Mouse (Mus musculus): ENCODE results near the gene Olfr1366. TPM values are rescaled to one million over a fixed set of nuclear protein-coding genes. Genes with fewer than 3 reads are reported as not detected.
"Not testable (repeated sequence)": the region's sequence is repeated elsewhere in the genome, so short reads cannot be mapped to it uniquely, and the experiment has no call there.

The Olfr1366 gene
- polyA plus RNA-seq (2021): 0.01 TPM

- ChIA-PET POLR2A (no interaction called here), CTCF (no interaction called here)
- in situ Hi-C loops (cut with MboI; ENCODE audit: low pct_unique_long_range_greater_than_20kb): no loop called here
- ATAC-seq: no peak
- peaks cover 26% of the 10 kb centered on the region for H3K27me3 ChIP-seq
- DNase-seq (ENCODE audit: low read depth, low spot score): no peak
- no peak for TF ChIP-seq CTCF (IDR thresholded peaks at IDR 0.05)
Measured at GRCm38 (mm10) chr13:21542708-21543107, at the start of gene Olfr1366. Gene Olfr1366, minus strand, starts transcription at chr13:21542808.

DNA sequence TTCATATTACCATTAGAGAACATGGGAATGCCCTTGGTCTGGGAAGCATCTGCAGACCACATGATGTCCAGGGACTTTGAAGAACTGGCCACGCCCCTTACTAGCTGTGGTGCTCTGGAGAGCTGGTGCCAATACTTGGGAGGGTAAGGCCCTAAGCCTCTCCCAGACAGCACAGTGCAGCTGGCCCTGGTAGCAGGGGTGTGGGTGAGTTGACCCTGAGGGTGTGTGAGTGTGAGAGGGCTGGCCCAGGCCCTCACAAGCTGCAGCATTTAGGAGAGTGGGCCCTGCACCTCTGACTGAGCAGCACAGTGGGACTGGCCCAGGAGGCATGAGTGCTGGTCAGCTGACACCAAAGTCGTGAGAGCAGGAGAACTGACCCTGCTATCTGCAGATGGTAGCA, 49.0 kb upstream of the Olfr1366 start:
- ChIA-PET CTCF (no interaction called here), POLR2A (no interaction called here)
- no peak for DNase-seq (ENCODE audit: low read depth, low spot score)
- peaks cover 4% of the 10 kb centered on the region for H3K27me3 ChIP-seq
- in situ Hi-C loops (cut with MboI; ENCODE audit: low pct_unique_long_range_greater_than_20kb): no loop called here
- no peak for ATAC-seq
- no peak for TF ChIP-seq CTCF (IDR thresholded peaks at IDR 0.05)

- CTCF ChIA-PET: no interaction called here
- peaks cover 14% of the 10 kb centered on the region for H3K27me3 ChIP-seq
- DNase-seq (ENCODE audit: low read depth, low spot score) (no peak), ATAC-seq (no peak)
- TF ChIP-seq CTCF (IDR thresholded peaks at IDR 0.05): no peak
- in situ Hi-C loops (cut with MboI; ENCODE audit: low pct_unique_long_range_greater_than_20kb): no loop called here
- POLR2A ChIA-PET: no interaction called here
Measured at GRCm38 (mm10) chr13:21581659-21582058, 39.1 kb upstream of the Olfr1366 start, which contains the start of gene Olfr1364. Gene Olfr1364, minus strand, starts transcription at chr13:21581759.

- in situ Hi-C loops (cut with MboI; ENCODE audit: low pct_unique_long_range_greater_than_20kb): no loop called here
- no peak for ATAC-seq
- no peak for DNase-seq (ENCODE audit: low read depth, low spot score)
- ChIA-PET CTCF (no interaction called here), POLR2A (no interaction called here)
- H3K27me3 ChIP-seq: peaks cover 8% of the 10 kb centered on the region
- no peak for TF ChIP-seq CTCF (IDR thresholded peaks at IDR 0.05)
Measured at GRCm38 (mm10) chr13:21559793-21560192, 17.2 kb upstream of the Olfr1366 start, which contains the start of gene Olfr1535. Gene Olfr1535, minus strand, starts transcription at chr13:21559893.

- ATAC-seq (no peak), DNase-seq (ENCODE audit: low read depth, low spot score) (no peak)
- ChIA-PET POLR2A (no interaction called here), CTCF (no interaction called here)
- TF ChIP-seq CTCF (IDR thresholded peaks at IDR 0.05): no peak
- in situ Hi-C loops (cut with MboI; ENCODE audit: low pct_unique_long_range_greater_than_20kb): no loop called here
- H3K27me3 ChIP-seq: peaks cover 7% of the 10 kb centered on the region
Measured at GRCm38 (mm10) chr13:21550416-21551110, 8.0 kb upstream of the Olfr1366 start.

GRCm38 (mm10) chr13:21549487-21549886, 6.9 kb upstream of the Olfr1366 start:
- POLR2A ChIA-PET: no interaction called here
- ATAC-seq: no peak

GRCm38 (mm10) chr13:21530781-21531201, 11.8 kb downstream of the Olfr1366 start, which contains the start of gene Zkscan8:
Gene Zkscan8, minus strand, starts transcription at chr13:21531120.
- ATAC-seq: peak; percentile 100
- ChIA-PET CTCF (interaction anchor here (1.3 kb wide), 1 partner anchor 9 kb away, joined by 6 read pairs; no protein-coding TSS in a partner anchor), POLR2A (no interaction called here)
- no peak for TF ChIP-seq CTCF (IDR thresholded peaks at IDR 0.05)
- in situ Hi-C loops (cut with MboI; ENCODE audit: low pct_unique_long_range_greater_than_20kb): no loop called here
- peaks cover 6% of the 10 kb centered on the region for H3K27me3 ChIP-seq
- peak; percentile 66 for DNase-seq (ENCODE audit: low read depth, low spot score)

More at GRCm38 (mm10) chr13:21549487-21549886, 6.9 kb upstream of the Olfr1366 start:
- peaks cover 7% of the 10 kb centered on the region for H3K27me3 ChIP-seq
- in situ Hi-C loops (cut with MboI; ENCODE audit: low pct_unique_long_range_greater_than_20kb): no loop called here
- TF ChIP-seq CTCF (IDR thresholded peaks at IDR 0.05): no peak
- CTCF ChIA-PET: no interaction called here
- no peak for DNase-seq (ENCODE audit: low read depth, low spot score)

- ATAC-seq: no peak
- TF ChIP-seq CTCF (IDR thresholded peaks at IDR 0.05): no peak
- peaks cover 6% of the 10 kb centered on the region for H3K27me3 ChIP-seq
- in situ Hi-C loops (cut with MboI; ENCODE audit: low pct_unique_long_range_greater_than_20kb): no loop called here
- ChIA-PET CTCF (no interaction called here), POLR2A (no interaction called here)
- DNase-seq (ENCODE audit: low read depth, low spot score): no peak
Measured at GRCm38 (mm10) chr13:21530136-21530535, 12.5 kb downstream of the Olfr1366 start.

- ChIA-PET POLR2A (interaction anchor here (1.2 kb wide), 1 partner anchor 12 kb away, joined by 3 read pairs; no protein-coding TSS in a partner anchor), CTCF (interaction anchor here (0.7 to 1.2 kb wide), 2 partner anchors 26 to 53 kb away, joined by 3 read pairs; partner anchors contain the start of gene Zscan26)
- H3K27me3 ChIP-seq: peaks cover 8% of the 10 kb centered on the region
- ATAC-seq (peak; percentile 99), DNase-seq (ENCODE audit: low read depth, low spot score) (peak; percentile 47)
- TF ChIP-seq CTCF (IDR thresholded peaks at IDR 0.05): no peak
- in situ Hi-C loops (cut with MboI; ENCODE audit: low pct_unique_long_range_greater_than_20kb): no loop called here
Measured at GRCm38 (mm10) chr13:21506221-21506649, 36.4 kb downstream of the Olfr1366 start.

- ATAC-seq: no peak
- peaks cover 20% of the 10 kb centered on the region for H3K27me3 ChIP-seq
- CTCF ChIA-PET: interaction anchor here (1.2 to 1.5 kb wide), 2 partner anchors 11 to 22 kb away, joined by 3 to 5 read pairs; no protein-coding TSS in a partner anchor
- POLR2A ChIA-PET: no interaction called here
- TF ChIP-seq CTCF (IDR thresholded peaks at IDR 0.05): no peak
- DNase-seq (ENCODE audit: low read depth, low spot score): no peak
- in situ Hi-C loops (cut with MboI; ENCODE audit: low pct_unique_long_range_greater_than_20kb): no loop called here
Measured at GRCm38 (mm10) chr13:21502296-21502695, 40.3 kb downstream of the Olfr1366 start.

DNA sequence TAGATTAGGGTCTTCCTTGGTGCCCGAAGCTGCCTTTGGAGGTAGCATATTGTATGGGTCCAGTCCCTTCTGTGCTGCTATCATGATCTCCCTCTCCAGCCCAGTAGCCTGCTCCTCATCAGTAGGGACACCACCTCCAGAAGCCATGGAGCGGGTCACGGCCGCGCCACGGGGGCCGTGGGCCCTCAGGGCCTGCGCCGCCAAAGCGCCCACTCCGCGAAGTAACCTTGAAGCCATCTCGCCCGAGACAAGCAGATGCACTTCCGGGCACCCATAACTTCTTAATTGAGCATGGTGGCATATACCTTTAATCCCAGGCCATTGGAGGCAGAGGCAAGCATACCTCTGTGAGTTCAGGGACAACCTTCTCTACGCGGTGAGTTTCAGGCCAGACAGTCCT, 41.4 kb downstream of the Olfr1366 start, which contains the start of gene Gm11273:
Gene Gm11273 (minus strand): TSS at position 237 of the 400 bp plus-strand sequence.
- POLR2A ChIA-PET; DNase-seq (ENCODE audit: low read depth, low spot score); ATAC-seq; in situ Hi-C loops (cut with MboI; ENCODE audit: low pct_unique_long_range_greater_than_20kb); CTCF ChIA-PET: not testable (repeated sequence)
- peaks cover 20% of the 10 kb centered on the region for H3K27me3 ChIP-seq

Data from Patski (cell line).